Mouse (Mus musculus): ENCODE data around the gene E2f8. TPM values are rescaled to one million over a fixed set of nuclear protein-coding genes. Genes with fewer than 3 reads are reported as not detected.

Gene E2f8
- total and polyA plus RNA-seq, 3 experiments: 8.9 to 49.4 (median 39.3) TPM

DNA sequence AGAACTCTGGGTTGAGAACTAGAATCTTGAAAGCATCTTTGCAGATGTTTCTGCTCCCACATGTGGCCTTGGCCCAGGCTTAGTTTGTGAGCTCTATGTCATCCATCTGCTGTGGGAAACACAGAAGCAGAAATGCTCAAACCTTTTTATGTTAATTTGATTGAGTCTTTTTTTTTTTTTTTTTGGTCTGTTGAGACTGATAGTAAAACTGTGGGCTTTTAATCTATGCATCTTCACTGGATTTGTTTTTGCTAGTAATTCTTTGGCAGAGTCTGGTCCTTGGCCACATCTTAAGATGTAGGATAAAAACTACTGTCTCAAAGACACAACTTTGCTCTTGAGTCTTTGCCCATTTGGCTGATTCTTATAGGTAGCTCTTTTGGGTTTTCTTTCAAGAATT lies 29.8 kb upstream of the E2f8 start (continued):
- no peak for TF ChIP-seq ELF1 (IDR thresholded peaks at IDR 0.05; ENCODE audit: low read depth, low read length)
- no peak for TF ChIP-seq JUND (IDR thresholded peaks at IDR 0.05; ENCODE audit: low read depth, low read length)
- TF ChIP-seq ZMIZ1 (IDR thresholded peaks at IDR 0.05; ENCODE audit: low read depth, low read length): no peak

DNA sequence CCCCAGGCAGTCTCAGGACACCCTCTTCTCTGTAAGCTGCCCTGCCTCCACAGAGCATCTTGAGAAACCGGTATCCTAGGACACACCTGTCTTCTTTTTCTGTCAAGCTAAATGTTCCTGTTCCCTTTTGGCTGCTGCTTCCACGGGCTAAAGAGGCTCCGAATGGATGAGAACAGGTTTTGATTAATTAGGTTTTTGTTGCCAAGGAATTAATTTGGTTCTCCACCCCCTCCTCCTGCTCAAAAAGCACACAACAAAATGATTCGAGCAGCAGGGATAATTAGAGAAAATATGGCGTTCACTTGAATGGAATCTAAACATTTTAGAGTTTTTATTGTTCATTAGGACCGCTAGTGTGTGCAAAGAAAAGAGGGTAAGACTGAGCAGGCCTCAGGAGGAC lies 28.9 kb upstream of the E2f8 start:
- TF ChIP-seq POLR2A (IDR thresholded peaks at IDR 0.05; ENCODE audit: control insufficient read depth in 1 of 2, insufficient read depth in 1 of 2, low read depth in 1 of 2, low read length in 2 of 2, poor library complexity in 1 of 2): no peak
- DNase-seq (ENCODE audit: low read depth, low spot score): no peak

DNA sequence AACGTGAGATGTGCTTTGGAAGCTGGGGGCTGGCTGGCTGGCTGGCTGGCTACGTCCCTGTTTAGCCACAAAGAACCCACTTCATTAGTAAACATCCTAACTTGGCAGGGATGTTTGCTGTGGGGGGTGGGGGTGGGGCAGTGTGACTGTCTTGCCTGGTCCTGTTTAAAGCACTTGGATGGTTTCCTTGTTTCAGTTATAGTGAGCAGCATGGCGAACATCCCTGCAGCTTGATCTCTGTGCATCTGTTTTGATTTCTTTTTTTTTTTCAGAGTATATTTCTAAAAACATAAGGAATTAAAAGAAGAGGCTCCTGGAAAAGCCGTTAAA lies 27.9 kb upstream of the E2f8 start:
- Histone ChIP-seq H3K4me3 (ENCODE audit: control insufficient read depth in 1 of 2, insufficient read depth in 1 of 2, low read depth in 2 of 2, low read length in 2 of 2) (peak overlapping the region in 1 of 2 experiments; percentile 35; a peak in 1 of 4 replicates), H3K36me3 (ENCODE audit: control insufficient read depth in 1 of 2, insufficient read depth in 2 of 2, low read length in 2 of 2) (peaks cover 0 to 14% of the 10 kb centered on the region in 2 experiments; a peak in 2 of 4 replicates), H3K9ac (ENCODE audit: control insufficient read depth, low read depth, low read length, poor library complexity, severe bottlenecking) (peak overlapping the region; percentile 71), H3K9me3 (replicated peaks; ENCODE audit: insufficient read depth, low read length) (no peaks in the 10 kb centered on the region), H3K79me2 (ENCODE audit: control insufficient read depth, insufficient read depth, low read length, poor library complexity) (no peaks in the 10 kb centered on the region; the same call in 1 of the 2 replicates), H3K27ac (ENCODE audit: control insufficient read depth, low read depth, low read length) (peak overlapping the region; percentile 90), H3K27me3 (ENCODE audit: control insufficient read depth in 1 of 2, insufficient read depth in 2 of 2, low read length in 2 of 2) (no peaks in the 10 kb centered on the region; a peak in 1 of 4 replicates), H3K4me1 (ENCODE audit: control insufficient read depth in 1 of 2, insufficient read depth in 2 of 2, low read length in 2 of 2) (peaks cover 5 to 13% of the 10 kb centered on the region in 2 experiments)
- DNase-seq (ENCODE audit: low read depth, low spot score): no peak
- no peak for TF ChIP-seq EP300 (IDR thresholded peaks at IDR 0.05; ENCODE audit: low read depth in 1 of 2, low read length in 2 of 2)
- TF ChIP-seq CHD2 (IDR thresholded peaks at IDR 0.05; ENCODE audit: low read length): peak; percentile 36

More for the DNA sequence above, 28.9 kb upstream of the E2f8 start:
- Histone ChIP-seq H3K4me3 (ENCODE audit: control insufficient read depth in 1 of 2, insufficient read depth in 1 of 2, low read depth in 2 of 2, low read length in 2 of 2) (no peak overlapping the region), H3K36me3 (ENCODE audit: control insufficient read depth in 1 of 2, insufficient read depth in 2 of 2, low read length in 2 of 2) (peaks cover 0 to 14% of the 10 kb centered on the region in 2 experiments; a peak in 2 of 4 replicates), H3K9me3 (replicated peaks; ENCODE audit: insufficient read depth, low read length) (no peaks in the 10 kb centered on the region), H3K27me3 (ENCODE audit: control insufficient read depth in 1 of 2, insufficient read depth in 2 of 2, low read length in 2 of 2) (no peaks in the 10 kb centered on the region; a peak in 1 of 4 replicates), H3K4me1 (ENCODE audit: control insufficient read depth in 1 of 2, insufficient read depth in 2 of 2, low read length in 2 of 2) (peaks cover 5 to 13% of the 10 kb centered on the region in 2 experiments), H3K9ac (ENCODE audit: control insufficient read depth, low read depth, low read length, poor library complexity, severe bottlenecking) (no peak overlapping the region), H3K27ac (ENCODE audit: control insufficient read depth, low read depth, low read length) (no peak overlapping the region), H3K79me2 (ENCODE audit: control insufficient read depth, insufficient read depth, low read length, poor library complexity) (no peaks in the 10 kb centered on the region; the same call in 1 of the 2 replicates)

DNA sequence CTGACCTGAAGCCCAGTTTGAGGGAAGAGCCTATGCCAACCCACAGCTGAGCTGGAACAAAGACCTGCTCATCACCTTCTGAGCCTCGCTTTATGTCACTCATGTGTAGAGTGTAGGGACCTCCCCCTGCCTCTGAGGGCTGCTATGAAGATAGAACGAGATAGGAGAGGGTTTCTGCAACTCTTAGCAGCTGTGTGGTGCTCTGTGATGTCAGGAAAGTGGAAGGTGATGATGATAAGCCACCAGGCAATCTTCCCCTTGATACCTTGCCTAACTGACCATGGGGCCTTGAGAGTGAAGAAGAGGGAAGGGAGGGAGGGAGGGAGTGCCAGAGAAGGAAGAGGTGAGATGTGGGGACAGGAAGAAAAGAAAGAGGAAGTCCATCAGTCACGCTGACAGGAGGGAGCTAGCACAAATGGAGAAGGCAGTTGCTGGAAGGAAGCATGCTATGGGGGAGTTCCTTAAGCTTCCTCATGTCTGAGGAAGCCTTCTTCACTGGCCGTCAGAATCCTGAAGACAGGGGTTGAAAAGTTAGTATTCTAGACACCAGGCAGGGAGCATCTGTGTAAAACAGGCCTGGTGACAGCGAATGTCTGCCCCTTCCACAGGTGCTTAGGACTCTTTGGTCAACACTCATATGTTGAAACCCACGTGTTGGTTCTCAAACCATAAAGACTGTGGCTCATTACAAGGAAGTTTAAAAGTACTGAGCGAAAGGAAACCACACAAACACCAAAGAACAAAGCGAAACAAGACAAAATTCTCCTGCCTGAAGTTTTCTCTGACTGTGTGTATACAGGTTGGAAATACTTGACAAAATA lies 27.3 kb upstream of the E2f8 start, which contains the start of gene Nav2:
Gene Nav2 (plus strand): TSS at position 196 of the 821 bp plus-strand sequence.
- Histone ChIP-seq H3K4me1 (ENCODE audit: control insufficient read depth in 1 of 2, insufficient read depth in 2 of 2, low read length in 2 of 2) (peaks cover 5 to 16% of the 10 kb centered on the region in 2 experiments), H3K27ac (ENCODE audit: control insufficient read depth, low read depth, low read length) (peak within 1 kb of the TSS; percentile 90), H3K79me2 (ENCODE audit: control insufficient read depth, insufficient read depth, low read length, poor library complexity) (no peaks in the 10 kb centered on the region; the same call in 1 of the 2 replicates), H3K9ac (ENCODE audit: control insufficient read depth, low read depth, low read length, poor library complexity, severe bottlenecking) (peak within 1 kb of the TSS; percentile 71), H3K27me3 (ENCODE audit: control insufficient read depth in 1 of 2, insufficient read depth in 2 of 2, low read length in 2 of 2) (no peaks in the 10 kb centered on the region; a peak in 1 of 4 replicates), H3K9me3 (replicated peaks; ENCODE audit: insufficient read depth, low read length) (no peaks in the 10 kb centered on the region), H3K4me3 (ENCODE audit: control insufficient read depth in 1 of 2, insufficient read depth in 1 of 2, low read depth in 2 of 2, low read length in 2 of 2) (peak within 1 kb of the TSS; percentile 15 to 35; a peak in 1 of 4 replicates), H3K36me3 (ENCODE audit: control insufficient read depth in 1 of 2, insufficient read depth in 2 of 2, low read length in 2 of 2) (peaks cover 0 to 14% of the 10 kb centered on the region in 2 experiments; a peak in 2 of 4 replicates)
- peak; percentile 88 for DNase-seq (ENCODE audit: low read depth, low spot score)
- TF ChIP-seq BHLHE40 (IDR thresholded peaks at IDR 0.05; ENCODE audit: borderline replicate concordance, low read depth, low read length) (no peak), TCF12 (IDR thresholded peaks at IDR 0.05; ENCODE audit: low read depth, low read length) (0 out of 2 replicates have a peak, but pooled peaks have one; percentile 12), NELFE (IDR thresholded peaks at IDR 0.05; ENCODE audit: low read depth, low read length) (peak; percentile 41; the same call in 1 of the 2 replicates), ETS1 (IDR thresholded peaks at IDR 0.05; ENCODE audit: low read depth, low read length) (peak; percentile 80), POLR2AphosphoS5 (IDR thresholded peaks at IDR 0.05; ENCODE audit: borderline replicate concordance, low read depth, low read length) (no peak), MXI1 (IDR thresholded peaks at IDR 0.05; ENCODE audit: low read depth, low read length) (peak; percentile 59), MYC (IDR thresholded peaks at IDR 0.05; ENCODE audit: low read depth, low read length) (peak; percentile 93; the same call in 1 of the 2 replicates), HCFC1 (IDR thresholded peaks at IDR 0.05; ENCODE audit: low read depth, low read length) (no peak), ZNF384 (IDR thresholded peaks at IDR 0.05; ENCODE audit: low read depth, low read length) (no peak), ZKSCAN1 (IDR thresholded peaks at IDR 0.05; ENCODE audit: low read depth, low read length) (no peak), RCOR1 (IDR thresholded peaks at IDR 0.05; ENCODE audit: low read depth, low read length) (0 out of 2 replicates have a peak, but pooled peaks have one; percentile 47), ZC3H11A (IDR thresholded peaks at IDR 0.05; ENCODE audit: low read depth, low read length) (no peak), MAZ (IDR thresholded peaks at IDR 0.05; ENCODE audit: low read depth, low read length) (peak; percentile 83), SMC3 (IDR thresholded peaks at IDR 0.05; ENCODE audit: low read depth, low read length) (0 out of 2 replicates have a peak, but pooled peaks have one; percentile 1), CTCF (IDR thresholded peaks at IDR 0.05 in 2 of 3, conservative IDR thresholded peaks at IDR 0.05 in 1 of 3; ENCODE audit: control insufficient read depth in 1 of 3, insufficient read depth in 1 of 3, low read depth in 2 of 3, low read length in 3 of 3, poor library complexity in 1 of 3, severe bottlenecking in 1 of 3) (no peak), USF1 (IDR thresholded peaks at IDR 0.05; ENCODE audit: low read depth, low read length) (no peak), JUND (IDR thresholded peaks at IDR 0.05; ENCODE audit: low read depth, low read length) (no peak)

All from MEL (cell line).